Mouse (Mus musculus) large intestine, adult 2 months (tissue): Measurements from ENCODE around the gene Edem3. TPM values are rescaled to one million over a fixed set of nuclear protein-coding genes. Genes with fewer than 3 reads are reported as not detected.
"Not testable (repeated sequence)": the region's sequence is repeated elsewhere in the genome, so short reads cannot be mapped to it uniquely, and the experiment has no call there.

Experiments
- DNase-seq: peaks from one replicate; pipeline ENCODE4 v3.0.0-alpha.2; 2012; ENCODE audit warnings: low read depth, low spot score
- WGBS: fragments of 180-500 bp; shearing (Covaris S2); methylation state at CpG from one replicate; pipeline ENCODE4 v1.1.7; 2018; 5-methylcytosine and 5-hydroxymethylcytosine counted together
- polyA plus RNA-seq: library from polyadenylated mRNA; depleted of rRNA; stranded (reverse); fragments of >200 nt; gene quantifications from 2 replicates; pipeline ENCODE4 v1.2.3, GENCODE M21; 2012

Edem3 gene
- polyA plus RNA-seq, 1 experiment: 4.3 TPM

DNA sequence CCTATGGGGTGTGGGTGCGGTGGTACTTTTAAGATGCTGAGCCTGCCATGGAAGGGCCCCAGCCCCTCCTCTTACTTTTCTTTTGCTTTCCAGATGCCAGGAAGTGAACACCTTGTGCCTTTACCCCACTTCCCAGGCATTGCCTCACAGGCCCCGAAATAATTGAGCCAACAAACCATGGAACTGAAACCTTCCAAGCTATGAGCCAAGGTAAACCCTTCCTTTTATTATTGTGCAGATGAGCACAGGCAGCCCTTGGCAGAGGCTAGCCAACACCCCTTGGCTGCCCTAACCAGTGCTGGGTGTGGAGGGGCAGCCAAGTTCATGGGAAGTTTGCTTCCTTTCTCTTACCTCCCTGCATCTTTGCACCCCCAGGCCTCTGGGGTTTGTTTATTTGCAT, 18.0 kb upstream of the Edem3 start:
- no peak for DNase-seq
- WGBS: 50% methylated on average over 2 of the region's 2 CpGs

DNA sequence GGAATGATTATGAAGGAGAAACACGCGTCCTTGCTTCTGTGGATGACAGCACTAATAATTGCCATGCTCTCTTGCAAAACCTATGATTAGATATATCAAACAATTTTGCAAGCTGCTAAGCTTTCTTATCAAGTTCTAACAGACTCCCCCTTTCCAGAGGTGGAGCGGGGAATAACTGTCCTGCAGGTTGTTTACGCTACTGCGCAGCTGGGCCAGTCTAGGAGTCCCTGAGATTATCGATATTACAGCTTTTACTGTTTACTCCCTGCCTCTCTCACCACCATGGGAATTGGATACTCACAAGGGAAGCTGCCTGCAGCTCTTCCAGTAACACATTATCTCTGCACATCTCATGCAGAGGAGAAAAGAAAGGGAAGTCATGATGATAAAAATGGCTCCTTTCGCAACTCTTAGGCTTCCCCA, 14.0 kb upstream of the Edem3 start:
- 84% methylated on average over 7 of the region's 7 CpGs for WGBS

DNA sequence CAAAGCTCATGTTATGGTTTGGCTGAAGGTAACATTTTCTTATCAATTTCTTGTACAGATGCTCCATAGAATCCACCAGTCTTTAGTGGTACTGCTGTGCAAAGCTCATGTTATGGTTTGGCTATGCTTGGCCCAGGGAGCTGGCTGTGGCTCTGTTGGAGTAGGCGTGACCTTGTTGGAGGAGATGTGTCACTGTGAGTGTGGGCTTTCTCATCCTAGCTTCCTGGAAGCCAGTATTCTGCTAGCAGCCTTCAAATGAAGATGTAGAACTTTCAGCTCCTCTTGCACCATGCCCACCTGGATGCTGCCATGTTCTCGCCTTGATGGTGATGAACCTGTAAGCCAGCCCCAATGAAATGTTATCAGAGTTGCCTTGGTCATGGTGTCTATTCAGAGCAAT, 5.3 kb upstream of the Edem3 start:
- WGBS: 98% methylated on average over 2 of the region's 2 CpGs
- not testable (repeated sequence) for DNase-seq

More for the DNA sequence above, 14.0 kb upstream of the Edem3 start:
- DNase-seq: no peak

DNA sequence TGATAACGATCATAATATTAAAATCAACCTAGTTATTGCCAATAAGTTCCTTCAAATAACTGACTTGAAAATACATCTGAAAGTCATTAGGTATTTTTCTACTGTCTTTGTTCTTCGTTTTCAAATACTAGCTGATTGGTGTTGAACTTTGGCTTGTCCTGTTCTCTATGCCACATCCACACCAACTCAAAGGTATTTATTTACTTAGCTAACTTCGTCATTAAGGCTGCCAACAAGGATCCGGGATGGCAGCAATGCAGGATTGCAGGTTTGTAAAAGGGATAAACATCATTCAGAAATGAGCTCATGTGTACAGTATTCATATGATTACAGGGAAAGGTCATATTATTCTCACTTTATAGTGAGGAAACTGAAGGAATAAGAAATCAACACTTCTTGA, 2.2 kb upstream of the Edem3 start:
- DNase-seq: peak; percentile 55
- 42% methylated on average over 4 of the region's 4 CpGs for WGBS

DNA sequence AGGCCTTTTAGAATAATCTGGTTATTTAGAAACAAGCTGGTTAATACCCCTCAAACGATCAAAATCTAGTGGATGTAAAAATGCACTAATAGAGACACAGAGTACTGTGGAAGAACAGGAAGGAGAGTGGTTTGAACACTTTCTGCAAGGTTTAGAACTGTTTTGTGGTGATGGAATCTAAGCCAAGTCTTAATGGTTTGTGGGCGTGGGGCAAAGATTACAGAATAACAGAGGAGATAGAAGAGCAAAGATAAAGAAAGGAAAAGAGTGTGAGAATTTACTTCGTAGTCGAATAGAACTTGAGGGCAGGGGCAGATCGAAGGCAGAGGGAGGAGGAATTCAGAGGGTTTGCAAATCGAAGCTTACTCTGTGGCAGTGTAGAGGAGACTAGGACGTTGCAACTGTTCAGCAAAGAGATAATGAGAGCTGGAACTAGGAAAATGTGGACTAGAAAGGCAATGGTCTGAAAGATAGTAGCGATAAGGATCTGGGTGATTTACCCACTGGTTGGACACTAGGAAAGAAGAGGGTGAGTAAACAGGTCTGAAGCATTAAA, 1.7 kb upstream of the Edem3 start:
- DNase-seq: peak; percentile 16
- 36% methylated on average over 8 of the region's 8 CpGs for WGBS

DNA sequence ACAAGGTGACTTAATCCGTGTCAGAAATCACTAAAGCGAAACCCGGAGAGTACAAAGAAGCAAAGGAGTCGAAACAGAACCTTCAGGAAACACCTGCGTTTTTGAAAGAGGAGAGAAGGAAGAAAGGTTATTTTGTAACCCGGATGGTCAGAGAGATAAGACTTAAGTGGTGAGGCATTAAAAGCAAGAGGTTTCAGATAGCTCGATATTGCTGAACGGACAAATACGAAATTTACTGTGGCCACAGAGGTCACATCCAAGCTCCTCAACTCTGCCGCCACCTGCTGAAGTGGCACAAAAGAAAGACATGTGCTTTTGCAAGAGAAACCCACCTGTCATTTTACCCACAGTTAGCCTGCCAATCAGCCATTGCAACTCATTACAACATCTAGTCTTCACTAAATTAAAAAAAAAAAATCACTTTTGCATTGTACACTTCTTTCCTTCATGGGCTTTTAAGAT, 1.1 kb upstream of the Edem3 start:
- WGBS: 38% methylated on average over 10 of the region's 10 CpGs
- DNase-seq: no peak

DNA sequence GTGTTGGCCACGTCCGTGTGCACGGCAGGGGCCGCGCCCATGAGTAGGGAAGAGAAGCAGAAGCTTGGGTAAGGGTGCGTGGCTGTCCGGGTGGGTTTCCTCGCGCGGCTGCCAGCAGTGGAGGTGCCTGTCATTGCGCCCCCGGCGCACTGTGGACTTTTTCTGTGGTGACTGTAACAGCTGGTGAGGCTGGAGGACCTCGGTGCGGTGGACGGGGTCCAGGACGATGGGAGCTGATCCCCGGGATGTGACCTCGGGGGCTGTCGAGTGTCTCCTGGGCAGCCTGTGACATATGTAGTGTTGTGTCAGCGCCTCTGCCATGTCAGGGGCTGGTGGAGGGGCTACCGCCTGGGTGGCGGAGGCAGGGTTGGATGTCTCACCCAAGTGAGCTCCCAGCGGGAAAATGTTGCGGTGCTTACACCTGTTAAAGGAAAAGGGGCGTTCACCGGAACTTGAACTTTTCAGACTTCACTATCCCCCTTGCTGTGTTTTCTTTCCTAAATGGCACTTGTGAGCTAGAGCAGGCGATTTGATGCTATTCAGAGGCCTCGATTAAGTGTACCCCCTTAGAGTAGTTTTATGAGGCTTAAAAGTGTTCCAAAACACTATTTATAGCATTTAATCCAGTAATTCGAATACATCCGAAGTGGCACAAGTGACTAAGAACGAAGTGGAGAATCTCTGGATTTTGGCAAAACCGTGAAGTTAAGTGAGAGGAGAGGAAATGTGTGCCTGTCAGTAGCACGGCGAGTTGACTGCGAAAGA, 671 bp downstream of the Edem3 start:
- no peak for DNase-seq
- 2% methylated on average over 36 of the region's 36 CpGs for WGBS

DNA sequence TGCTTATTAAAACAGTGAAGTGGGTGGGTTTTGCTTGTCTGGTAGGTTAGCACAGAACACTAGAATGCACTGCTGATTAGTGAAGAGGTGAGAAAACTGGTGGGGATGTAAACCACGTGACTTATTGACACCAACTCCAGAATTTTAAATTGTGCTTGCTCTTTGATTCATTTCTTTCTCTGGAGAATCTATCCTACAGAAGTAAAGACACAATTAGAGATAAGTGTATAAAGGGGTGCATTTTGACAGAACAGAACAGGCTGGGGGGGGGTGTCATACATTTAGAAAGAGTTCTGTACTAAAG, 1.2 kb downstream of the Edem3 start:
- DNase-seq: no peak

DNA sequence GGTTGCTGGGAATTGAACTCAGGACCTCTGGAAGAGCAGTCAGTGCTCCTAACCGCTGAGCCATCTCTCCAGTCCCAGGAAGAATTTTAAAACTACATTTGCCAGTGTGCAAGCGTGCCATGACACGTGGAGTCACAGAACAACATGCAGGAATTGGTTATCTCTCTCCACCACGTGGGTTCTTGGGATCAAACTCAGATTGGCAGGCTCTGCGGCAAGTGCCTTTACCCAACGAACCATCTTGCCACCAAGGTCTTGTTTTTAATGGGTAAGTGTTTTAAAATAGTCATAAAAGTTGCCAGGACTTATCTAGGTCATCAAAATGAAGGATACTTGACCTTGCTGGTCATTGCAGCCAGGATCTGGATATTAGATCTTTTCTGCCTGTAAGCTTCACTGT, 3.1 kb downstream of the Edem3 start:
- no peak for DNase-seq
- WGBS: 73% methylated on average over 6 of the region's 6 CpGs

More for the DNA sequence above, 1.2 kb downstream of the Edem3 start:
- 19% methylated on average over 1 of the region's 1 CpGs for WGBS

DNA sequence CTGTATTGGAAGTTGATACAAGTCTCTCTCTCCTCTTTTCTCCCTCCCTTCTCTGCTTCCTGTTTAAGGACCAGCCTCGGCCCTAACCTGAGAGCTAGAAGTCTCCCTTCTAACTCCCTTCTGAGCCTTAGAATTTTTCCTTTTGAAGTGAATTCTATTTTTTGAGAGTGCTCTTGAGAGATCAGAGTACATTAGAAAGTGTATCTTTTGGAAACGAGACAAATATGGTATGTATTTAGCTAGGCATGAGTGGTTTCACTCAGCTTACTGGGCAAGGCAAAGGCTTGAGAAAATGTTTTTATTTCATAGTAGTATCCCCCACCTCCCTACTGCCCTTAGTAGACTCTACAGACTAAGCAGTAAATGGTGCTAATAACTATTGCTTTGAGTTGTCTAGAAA, 3.8 kb downstream of the Edem3 start:
- 32% methylated on average over 2 of the region's 2 CpGs for WGBS

DNA sequence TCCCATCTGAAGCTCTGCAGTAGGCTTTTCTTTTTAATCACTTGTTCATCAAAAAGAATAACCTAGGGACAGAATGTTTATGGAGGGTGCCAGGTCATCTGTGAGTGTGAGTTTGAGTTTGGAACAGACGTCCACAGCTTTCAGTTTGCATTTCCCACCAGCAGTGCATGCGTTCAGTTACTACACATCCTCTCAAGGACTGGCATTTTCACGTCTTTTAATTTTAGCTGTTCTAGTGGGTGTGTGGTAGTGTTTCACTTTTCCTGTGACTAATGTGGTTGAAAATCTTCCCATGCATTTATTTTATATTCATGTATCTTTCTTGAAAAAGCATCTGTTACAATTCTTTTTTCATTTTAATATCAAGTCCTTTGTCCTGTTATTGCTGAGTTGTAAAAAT, 9.1 kb downstream of the Edem3 start:
- DNase-seq: no peak
- 74% methylated on average over 3 of the region's 3 CpGs for WGBS

More for the DNA sequence above, 3.8 kb downstream of the Edem3 start:
- DNase-seq: no peak

DNA sequence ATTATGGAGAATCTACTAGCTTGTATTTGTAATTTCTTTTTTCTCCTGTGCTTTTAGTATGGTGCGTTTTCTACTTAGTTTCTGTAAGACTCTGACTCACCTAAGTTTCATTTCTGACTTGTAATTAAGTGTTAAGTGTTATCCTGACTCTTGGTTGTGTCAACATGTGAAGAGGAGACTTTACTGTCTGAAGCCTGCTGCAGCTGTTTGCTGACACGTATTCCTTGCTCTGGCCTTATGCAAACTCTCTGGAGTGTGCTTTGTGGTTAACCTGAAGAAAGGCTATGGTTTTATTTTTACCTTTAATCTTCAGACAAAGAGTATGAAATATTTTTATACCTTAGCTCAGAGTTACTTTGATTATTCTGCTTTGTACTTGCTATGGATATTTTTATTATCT, 11.0 kb downstream of the Edem3 start:
- no peak for DNase-seq
- 50% methylated on average over 2 of the region's 2 CpGs for WGBS

DNA sequence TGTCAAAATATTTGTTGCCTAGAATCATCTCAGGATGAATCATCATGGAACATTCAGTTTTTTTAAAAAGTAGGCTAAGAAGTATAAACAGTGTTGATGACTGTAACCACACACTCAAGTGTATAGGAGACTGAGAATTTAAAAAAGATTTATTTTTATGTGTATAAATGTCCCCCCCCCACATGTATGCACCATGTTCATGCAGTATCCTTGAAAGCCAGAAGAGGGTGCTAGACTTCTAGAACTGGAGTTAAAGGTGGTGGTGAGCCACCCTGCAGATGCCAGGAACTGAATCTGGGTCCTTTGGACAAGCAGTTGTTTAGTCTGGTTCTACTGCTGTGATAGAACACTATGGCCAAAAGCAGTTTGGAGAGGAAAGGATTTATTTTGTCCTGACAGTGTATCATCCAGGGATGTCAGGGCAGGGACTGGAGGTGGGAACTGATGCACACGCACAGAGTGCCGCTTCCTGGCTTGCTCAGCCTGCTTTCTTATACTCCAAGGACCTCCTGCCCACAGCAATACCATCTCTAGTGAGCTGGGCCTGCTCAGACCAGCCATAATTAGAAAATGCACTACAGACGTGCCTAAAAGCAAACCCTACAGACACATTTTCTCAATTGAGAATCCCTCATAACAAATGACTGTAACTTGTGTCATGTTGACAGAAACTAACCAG, 11.9 kb downstream of the Edem3 start:
- WGBS: 81% methylated on average over 3 of the region's 3 CpGs
- no peak for DNase-seq

DNA sequence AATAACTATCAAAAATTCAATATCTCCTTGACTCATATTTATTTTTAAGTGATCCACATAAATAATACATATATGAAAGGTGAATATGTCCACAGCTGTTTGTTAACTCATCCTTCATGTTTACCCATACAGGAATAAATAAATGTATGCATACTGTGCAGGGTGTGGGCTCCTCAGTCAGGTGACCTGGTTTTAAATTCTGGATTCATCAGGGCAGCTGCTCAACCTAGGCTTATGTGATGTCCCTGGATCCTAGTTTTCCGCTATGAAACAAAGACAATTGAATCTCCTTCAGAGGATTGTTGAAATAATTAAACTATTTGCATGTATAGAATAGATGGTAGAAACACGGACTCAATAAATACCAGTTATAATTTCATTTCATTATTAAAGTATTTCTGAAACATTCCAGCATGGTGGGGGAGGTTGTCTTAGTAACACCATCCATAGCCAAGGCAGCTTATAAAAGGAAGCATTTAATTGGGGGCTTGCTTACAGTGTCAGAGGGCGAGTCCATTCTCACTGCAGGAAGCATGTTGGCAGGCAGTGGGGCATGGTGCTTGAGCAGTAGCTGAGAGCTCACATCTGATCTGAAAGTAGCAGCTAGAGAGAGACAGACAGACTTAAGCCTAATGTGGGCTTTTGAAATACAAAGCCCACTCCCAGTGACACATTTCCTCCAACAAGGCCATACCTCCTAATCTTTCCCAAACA, 14.2 kb downstream of the Edem3 start:
- 94% methylated on average over 3 of the region's 3 CpGs for WGBS
- DNase-seq: no peak

DNA sequence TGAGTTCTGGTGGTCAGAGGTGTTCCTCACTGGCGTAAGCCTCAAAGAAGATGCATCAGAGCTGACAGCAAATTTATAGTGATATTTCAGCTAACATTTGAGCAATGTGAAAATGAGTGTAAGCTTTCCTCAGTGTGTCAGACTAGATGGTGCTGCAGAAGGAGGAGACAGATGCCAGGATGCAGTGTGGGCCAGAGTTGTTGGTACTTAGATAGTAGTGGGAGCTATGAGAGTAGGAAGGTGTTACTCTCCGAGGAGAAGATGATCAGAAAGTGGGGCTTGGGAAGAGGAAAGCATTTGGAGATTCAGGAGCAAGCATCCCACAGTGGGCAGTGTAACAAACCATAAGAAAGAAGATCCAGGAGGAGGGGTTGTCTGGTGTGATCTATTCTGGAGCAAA, 22.4 kb downstream of the Edem3 start:
- WGBS: 90% methylated on average over 2 of the region's 2 CpGs
- DNase-seq: no peak

DNA sequence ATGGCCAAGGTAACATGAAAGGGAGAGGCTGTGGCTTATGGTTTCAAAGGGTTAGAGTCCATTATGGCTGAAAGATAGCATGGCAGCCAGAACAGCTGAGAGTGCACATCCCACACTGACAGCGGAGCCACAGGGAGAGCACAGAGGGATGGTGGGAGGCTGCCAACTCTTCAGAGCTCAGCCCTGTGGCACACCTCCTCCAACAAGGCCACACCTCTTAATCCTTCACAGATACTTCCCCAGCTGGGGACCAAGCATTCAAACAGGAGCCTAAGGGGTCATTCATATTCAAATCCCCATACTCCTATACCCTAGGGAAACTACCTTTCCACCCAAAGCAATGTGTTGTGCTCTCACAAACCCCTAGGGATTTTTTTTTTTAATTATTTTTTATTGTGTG, 23.4 kb downstream of the Edem3 start:
- 83% methylated on average over 1 of the region's 1 CpGs for WGBS
- DNase-seq: no peak

DNA sequence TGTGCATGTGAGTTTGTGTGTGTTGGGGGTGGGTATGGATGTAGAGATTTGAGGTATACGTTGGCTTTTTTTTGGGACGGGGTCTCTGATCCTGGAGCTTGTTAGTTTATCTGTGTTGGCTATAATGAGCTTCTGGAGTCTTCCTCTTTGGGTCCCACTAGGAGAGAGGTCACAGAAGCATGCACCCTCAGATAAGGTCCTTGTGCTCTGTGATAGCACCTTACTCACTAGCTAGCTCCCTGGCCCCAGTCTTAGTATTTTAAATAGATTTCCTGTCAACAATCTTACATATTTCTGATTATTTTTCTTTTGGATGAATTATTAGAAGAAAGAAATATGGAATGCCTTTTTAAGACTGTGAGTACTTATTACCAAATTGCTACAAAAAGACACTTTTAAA, 24.1 kb downstream of the Edem3 start:
- WGBS: 91% methylated on average over 2 of the region's 2 CpGs

DNA sequence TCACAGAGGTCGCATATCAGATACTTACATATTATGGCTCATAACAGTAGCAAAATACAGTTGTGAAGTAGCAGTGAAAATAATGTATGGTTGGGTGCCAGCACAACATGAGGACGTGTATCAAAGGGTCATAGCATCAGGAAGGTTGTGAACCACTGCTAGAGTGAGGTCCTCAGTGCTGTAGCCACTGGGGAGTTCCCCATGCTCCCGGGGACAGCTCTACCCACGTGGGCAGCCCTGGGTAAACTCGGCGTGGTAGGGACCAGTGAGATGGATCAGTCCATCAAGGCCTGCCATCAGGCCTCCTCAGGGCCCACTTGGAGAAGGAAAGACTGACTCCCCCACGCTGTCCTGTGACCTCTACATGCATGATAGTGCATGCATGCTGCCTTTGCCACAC, 26.3 kb downstream of the Edem3 start:
- DNase-seq: no peak
- 84% methylated on average over 7 of the region's 7 CpGs for WGBS

More for the DNA sequence above, 24.1 kb downstream of the Edem3 start:
- DNase-seq: no peak

DNA sequence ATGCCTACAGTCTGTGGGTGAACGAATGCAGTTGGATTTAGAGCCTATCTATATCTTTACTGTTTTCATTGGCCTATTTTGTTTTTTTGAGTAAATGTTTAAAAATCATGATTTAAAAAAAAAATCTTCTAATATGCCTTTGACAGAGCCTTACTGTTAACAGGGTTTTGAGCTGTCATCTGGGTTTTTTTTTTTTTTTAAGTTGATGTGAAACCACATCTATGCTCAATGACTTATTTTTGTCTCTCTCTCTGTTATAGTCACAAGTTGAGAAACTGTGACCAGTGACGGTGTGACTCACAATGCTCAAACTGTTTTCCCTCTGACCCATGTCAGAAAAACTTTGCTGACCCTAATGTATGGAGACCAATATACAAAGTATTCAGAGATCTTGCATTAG, 28.2 kb downstream of the Edem3 start:
- WGBS: 88% methylated on average over 2 of the region's 2 CpGs
- DNase-seq: no peak

DNA sequence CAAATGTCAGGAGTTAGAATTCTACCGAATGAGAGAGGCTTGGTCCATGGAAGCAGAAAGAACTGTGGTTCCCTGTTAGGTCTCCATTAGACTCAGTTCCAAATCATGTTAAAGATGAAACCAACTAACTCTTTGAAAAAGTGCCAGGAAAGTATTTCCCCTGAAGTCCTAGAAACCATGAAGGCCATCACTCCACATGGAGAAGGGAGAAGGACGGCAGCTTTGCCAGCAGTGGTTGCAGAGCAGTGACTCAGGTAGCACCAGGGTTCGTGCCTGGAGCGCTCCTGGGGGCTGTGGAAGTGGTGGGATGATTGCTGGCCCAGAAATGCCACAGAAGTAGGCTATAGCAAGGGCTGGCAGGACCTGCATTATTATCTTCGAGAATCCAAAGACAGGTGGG, 31.2 kb downstream of the Edem3 start:
- WGBS: 93% methylated on average over 5 of the region's 5 CpGs
- DNase-seq: no peak
